Mouse (Mus musculus): ENCODE data around the gene Umod.

DNA sequence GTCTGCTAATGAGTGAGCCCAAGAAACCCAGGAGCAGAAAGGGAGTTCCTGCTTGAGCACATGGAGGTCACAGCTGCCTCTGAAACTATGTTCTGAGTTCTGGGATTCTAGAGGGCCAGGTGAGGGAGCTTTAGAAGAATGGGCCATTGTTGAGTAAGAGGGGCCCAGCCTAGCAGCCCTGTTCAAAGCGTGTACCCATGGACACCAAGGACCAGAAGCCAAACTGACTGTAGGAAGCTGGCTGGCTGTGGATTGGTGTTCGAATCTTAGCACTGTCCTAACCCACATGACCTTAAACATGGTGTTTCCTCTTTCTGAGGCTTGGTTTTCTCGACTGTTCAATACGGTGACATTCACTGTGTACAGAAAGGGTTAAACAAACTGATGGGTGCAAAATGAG is 44.3 kb upstream of the Umod start, which contains the start of gene Pdilt:
- TF ChIP-seq POLR2A (IDR thresholded peaks at IDR 0.05; ENCODE audit: extremely low read depth, insufficient read depth, low read length): no peak
- no peak for TF ChIP-seq CTCF (IDR thresholded peaks at IDR 0.05; ENCODE audit: extremely low read depth, insufficient read depth, low read length)
